Mouse (Mus musculus) adrenal gland, postnatal 4 days (tissue): ENCODE data around the gene Alkbh5. TPM values are rescaled to one million over a fixed set of nuclear protein-coding genes. Genes with fewer than 3 reads are reported as not detected.
A peak's percentile ranks its signal among the peaks of the same experiment; 100 is the strongest.

Experiments
- DNase-seq, 2 experiments: peaks; one replicate each; pipeline ENCODE4 v3.0.0; 2021 to 2022; ENCODE audit warnings: low spot score in 2 of 2, mixed read lengths in 2 of 2
- long read RNA-seq, 2 experiments: library from polyadenylated mRNA; stranded (forward); transcript quantifications; one replicate each; pipeline ENCODE4 v2.0.0; 2021
- total RNA-seq, 2 experiments: library from RNA; stranded (reverse); gene quantifications; 2 replicates each; pipeline ENCODE4 v1.2.3; 2021

Alkbh5 gene
- 10 to 100 TPM; 85.6 to 86.2 TPM for total RNA-seq
- long read RNA-seq, experiment 1, full-length matches to known transcripts: 46 of 50 reads
- long read RNA-seq, experiment 1, partial matches to known transcripts: 0 of 50 reads
- long read RNA-seq, experiment 1, other reads (novel, unspliced or antisense): 4 of 50 reads
- long read RNA-seq, experiment 2, full-length matches to known transcripts: 79 of 94 reads
- long read RNA-seq, experiment 2, partial matches to known transcripts: 1 of 94 reads
- long read RNA-seq, experiment 2, other reads (novel, unspliced or antisense): 14 of 94 reads

- no peak for DNase-seq
These were observed at the start of gene Alkbh5 for GRCm38 (mm10) chr11:60536180-60536858. TSS of gene Alkbh5 (plus strand) at chr11:60536381.

DNA sequence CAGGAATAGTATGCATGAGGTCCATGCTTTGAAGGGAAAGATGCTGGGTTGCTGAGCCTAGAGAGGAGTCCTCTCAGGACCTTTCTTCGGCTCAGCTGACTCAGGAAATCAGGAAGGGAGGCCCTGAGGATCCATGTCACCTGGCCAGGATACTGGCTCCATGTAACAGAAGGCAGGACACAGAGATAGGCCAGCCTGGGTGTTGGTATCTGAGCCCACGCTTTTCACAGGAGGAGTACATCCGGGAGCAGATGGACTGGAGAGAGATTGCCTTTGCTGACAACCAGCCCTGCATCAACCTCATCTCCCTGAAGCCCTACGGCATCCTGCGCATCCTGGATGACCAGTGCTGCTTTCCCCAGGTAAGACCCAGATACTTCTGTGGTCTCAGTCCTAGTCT lies 43.5 kb upstream of the Alkbh5 start:
- no peak for DNase-seq

DNA sequence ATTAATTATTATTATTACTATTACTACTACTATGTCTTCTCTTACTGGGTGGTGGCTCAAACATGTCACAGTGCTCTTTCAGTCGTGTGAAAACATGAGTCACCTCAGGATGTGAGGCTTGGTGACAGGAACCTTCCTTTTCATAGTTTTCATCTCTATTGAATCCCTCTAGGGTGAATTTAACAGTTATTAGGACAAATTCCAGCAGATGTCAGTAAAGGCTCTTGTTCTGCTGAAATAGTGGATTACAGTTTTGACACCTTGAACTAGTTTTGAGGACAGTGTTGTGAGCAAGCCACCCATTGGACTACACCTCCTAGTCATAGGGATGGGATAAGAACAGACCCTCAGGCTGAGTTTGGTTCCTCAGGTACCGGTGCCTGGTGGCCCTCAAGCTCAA lies 40.5 kb upstream of the Alkbh5 start:
- no peak for DNase-seq

GRCm38 (mm10) chr11:60507281-60507680 lies 28.9 kb upstream of the Alkbh5 start:
- no peak for DNase-seq

GRCm38 (mm10) chr11:60508950-60509349 lies 27.2 kb upstream of the Alkbh5 start:
- DNase-seq: no peak

GRCm38 (mm10) chr11:60509500-60509899 lies 26.7 kb upstream of the Alkbh5 start:
- no peak for DNase-seq

- no peak for DNase-seq
These were observed 24.3 kb upstream of the Alkbh5 start for GRCm38 (mm10) chr11:60511893-60512292.

- DNase-seq: no peak
These were observed 23.7 kb upstream of the Alkbh5 start for GRCm38 (mm10) chr11:60512520-60512919.

DNA sequence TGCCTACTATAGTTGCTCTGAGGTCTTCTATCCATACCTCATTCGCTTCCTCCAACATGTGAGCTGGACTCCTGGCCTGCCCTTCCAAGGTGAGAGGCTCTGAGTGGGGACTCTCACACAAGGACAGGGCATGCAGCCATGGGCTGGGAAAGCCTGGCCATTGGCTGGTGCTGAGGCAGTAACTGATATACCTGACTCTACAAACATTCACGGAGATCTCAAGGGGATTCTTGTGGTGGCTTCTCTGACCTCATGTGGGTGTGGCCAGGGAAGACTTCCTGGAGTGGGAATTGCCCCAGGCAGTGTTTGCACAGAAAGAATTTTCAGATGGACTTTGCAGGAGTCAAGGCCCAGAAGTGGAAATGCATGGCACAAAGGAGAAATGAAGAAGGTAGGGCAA lies 21.2 kb upstream of the Alkbh5 start:
- no peak for DNase-seq

DNA sequence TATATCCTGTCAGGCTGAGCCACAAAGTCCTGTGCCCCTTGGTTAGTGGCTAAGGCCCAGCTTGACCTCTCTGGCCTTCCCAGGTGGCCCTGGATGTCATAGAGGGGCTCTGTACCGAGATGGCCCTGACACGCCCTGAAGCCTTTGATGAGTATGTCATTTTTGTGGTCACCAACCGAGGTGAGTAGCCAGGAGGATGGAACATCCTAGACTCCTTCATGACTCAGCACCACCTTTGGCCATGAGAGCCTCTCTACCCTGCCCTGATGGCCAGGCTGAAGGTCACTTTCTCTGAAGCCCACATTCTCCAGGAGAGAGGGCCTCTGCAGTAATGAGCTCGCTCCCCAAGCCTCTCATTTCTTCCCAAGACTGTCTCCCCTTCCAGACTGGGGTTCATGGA lies 17.9 kb upstream of the Alkbh5 start:
- no peak for DNase-seq

DNA sequence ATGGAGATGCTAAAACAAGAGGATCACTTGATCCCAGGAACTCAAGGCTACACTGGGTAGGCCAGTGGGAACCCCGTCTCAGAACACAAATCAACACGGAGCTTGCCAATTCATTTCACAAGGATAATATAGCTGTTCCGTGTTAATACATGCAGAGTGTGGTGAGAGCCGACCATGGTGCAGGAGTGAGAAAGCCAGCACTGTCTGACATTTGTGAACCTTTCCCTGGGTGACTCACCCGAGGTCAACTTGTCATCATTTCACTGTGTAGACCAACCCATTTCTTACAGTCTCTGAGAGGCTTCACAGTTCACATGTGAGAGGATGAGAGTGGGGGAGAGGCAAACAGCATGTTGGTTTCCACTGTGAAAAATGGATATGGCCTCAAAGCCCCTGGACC lies 14.2 kb upstream of the Alkbh5 start:
- DNase-seq: no peak

DNA sequence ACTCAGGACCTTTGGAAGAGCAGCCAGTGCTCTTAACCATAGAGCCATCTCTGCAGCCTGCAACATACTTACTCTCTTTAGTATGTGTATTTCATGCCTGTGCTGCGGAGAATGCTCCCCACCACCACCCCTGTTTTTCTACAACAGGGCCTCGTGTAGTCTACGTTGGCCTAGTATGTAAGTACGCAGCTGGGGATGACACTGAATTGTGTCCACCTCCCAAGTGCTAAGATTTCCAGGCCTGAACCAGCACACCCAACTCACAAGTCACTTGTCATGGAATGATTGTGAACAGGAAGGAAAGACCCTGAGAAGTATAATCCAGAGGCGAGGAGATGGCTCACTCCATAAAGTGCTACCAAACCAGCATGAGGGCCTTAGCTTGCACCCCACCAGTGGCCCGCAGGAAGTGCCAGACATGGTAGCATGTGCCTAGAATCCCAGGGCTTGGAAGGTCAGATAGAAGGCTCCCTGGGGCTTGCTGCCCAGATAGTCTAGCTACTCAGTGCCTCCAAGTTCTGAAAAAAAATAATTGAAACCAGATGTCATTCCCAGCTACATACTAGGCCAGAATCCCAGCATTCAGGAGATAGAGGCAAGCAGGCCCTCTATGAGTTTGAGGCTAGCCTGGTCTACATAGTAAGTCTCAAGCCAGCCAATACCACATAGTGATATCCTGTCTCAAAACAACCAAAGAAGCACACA lies 13.4 kb upstream of the Alkbh5 start:
- no peak for DNase-seq

DNA sequence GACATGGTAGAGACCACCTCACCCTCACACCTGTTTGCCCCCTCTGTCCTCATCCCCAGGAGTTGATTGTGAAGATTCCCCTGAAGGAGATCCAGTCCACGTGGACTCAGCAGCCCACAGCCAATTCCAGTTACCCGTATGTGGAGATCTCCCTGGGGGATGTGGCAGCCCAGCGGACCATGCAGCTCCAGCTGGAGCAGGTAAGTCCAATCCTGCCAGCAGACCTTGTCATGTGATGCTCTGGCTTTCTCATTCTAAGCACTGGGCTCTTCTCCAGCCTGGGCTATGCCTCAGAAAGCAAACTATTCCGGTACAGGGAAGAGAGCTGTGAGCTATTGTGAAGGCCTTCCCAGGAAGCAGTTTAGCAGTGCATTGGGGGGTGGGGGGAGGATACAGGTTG lies 9.7 kb upstream of the Alkbh5 start:
- no peak for DNase-seq

DNA sequence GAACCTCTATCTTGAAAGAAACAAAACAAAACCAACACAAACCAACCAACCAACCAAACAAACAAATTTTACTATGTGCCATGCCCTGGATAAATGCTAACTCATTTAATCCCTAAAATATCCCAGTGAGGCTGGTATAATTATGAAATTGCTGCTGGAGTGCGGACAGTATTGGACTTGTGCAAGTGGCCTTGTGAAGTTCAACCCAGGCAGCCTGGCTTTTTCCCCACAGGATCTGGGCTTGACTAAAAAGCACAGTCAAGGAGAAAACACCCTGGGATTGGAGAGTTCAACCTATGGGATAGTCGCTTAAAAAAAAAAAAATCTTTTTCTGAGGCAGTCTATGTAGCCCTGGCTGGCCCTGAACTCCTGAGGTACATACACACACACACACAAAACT lies 505 bp upstream of the Alkbh5 start:
- DNase-seq: no peak

DNA sequence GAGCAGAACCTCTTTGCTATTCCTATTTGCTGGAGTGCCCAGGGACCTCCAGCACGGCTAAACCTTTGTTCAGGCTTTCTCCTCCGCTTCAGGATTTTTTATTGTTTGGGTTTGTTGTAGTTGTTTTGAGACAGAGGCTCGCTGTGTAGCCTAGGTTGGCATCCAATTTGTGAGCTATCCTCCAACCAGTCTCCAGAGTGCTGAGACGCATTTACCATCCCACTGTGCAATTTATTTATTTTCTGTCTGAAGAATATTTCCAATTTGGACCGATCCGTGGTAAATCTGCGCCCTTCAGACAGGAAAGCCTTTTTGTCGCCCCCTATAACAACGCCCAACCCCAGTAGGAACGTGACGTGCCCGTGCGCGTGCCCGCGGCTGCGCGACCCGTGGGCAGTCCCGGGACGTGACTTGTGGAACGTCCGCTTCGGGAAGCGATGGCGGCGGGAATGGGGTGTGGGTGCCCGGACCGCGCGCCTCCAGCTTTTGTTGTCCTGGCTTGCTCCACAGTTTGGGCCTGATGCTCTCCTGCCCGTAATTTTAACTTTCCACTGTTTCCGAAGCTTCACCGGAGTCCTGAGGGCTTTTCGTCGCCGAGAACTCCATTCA lies 782 bp downstream of the Alkbh5 start:
- DNase-seq: peak; percentile 74 to 86

GRCm38 (mm10) chr11:60537468-60538347 lies 1.5 kb downstream of the Alkbh5 start:
- DNase-seq: peak; percentile 84 to 94

- no peak for DNase-seq
These were observed 2.4 kb downstream of the Alkbh5 start for GRCm38 (mm10) chr11:60538371-60539281.

- no peak for DNase-seq
These were observed 3.4 kb downstream of the Alkbh5 start for GRCm38 (mm10) chr11:60539540-60539939.

GRCm38 (mm10) chr11:60540002-60540610 lies 3.9 kb downstream of the Alkbh5 start:
- DNase-seq: no peak
